Mouse (Mus musculus): ENCODE results near the gene 1810013L24Rik. TPM values are rescaled to one million over a fixed set of nuclear protein-coding genes. Genes with fewer than 3 reads are reported as not detected.

Gene 1810013L24Rik
- polyA plus RNA-seq (2012; rRNA removed) (10.3 and 15.1 TPM in 2 replicates), polyA plus RNA-seq (2014; fragmentation: Nextera tagmentation; extraction: Ambion mirVana) (8.4 and 9.8 TPM in 2 replicates)

DNA sequence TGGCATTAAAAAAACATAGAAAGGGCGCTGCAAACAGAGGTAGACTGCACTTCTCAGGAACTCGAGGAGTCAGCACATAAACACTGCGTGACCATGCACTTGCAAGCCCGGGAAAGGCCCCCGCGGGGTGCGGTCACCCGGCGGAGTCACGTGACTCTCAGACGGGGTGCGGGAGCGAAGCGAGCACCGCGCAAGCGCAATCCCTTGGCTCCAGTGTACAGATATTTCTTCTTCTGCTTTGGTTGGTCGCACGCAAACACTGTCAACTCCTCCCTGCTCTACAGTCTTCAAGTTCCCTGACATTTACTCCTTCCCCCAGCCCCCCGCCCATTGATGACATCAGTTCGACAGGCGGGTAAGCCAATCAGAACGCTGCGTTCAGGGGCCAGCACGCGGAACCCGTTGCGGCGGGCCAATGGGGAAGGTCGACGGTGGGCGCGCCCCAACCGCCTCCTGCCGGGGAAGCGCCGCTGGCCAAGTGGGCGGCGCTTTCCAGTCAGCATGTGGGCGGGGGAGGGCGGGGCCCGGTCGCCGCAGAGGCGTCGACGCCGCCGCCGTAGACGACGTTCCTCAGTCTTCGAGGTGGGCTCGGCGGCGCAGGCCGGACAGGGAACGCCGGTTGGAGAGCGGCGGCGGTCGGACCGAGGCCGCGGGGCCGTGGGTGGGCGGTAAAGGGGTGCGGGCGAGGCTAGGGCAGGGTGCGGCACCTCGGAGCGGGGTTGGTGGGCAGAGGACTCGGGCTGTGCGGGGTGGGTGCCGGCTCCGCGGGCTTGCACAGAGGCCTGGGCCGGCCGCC, at the start of gene 1810013L24Rik:
Gene 1810013L24Rik, plus strand, starts transcription at position 537 of the 796 bp plus-strand sequence.
- Histone ChIP-seq H3K4me2 (ENCODE audit: low read depth) (peak within 1 kb of the TSS; percentile 100), H3K36me3 (replicated peaks; ENCODE audit: control insufficient read depth, insufficient read depth, low read depth) (peaks cover 30% of the 10 kb centered on the region), H3K4me3 (ENCODE audit: insufficient read depth in 1 of 2, low read depth in 2 of 2, low read length in 2 of 2) (peak within 1 kb of the TSS; percentile 78 to 98), H3K9ac (replicated peaks) (peak within 1 kb of the TSS; percentile 99), H3K4me1 (replicated peaks; ENCODE audit: control insufficient read depth in 2 of 2, insufficient read depth in 2 of 2, low read length in 1 of 2) (peaks cover 8 to 15% of the 10 kb centered on the region in 2 experiments), H3K9me3 (ENCODE audit: control insufficient read depth, low read length) (no peaks in the 10 kb centered on the region), H3K27ac (peak within 1 kb of the TSS; percentile 100), H3K27me3 (ENCODE audit: control insufficient read depth, insufficient read depth, low read length) (no peaks in the 10 kb centered on the region)
- ATAC-seq (ENCODE audit: insufficient read depth), result peak; percentile 87
- under 1% methylated on average over 80 of the region's 80 CpGs for WGBS (ENCODE audit: insufficient replicate concordance)
- DNase-seq (ENCODE audit: low read depth in 3 of 3, low spot score in 3 of 3), result peak; percentile 99
- no peak; the same call in 1 of the 2 replicates for TF ChIP-seq CTCF (IDR thresholded peaks at IDR 0.05; ENCODE audit: low read depth)
- peak; percentile 44; the same call in 1 of the 2 replicates for TF ChIP-seq EP300 (IDR thresholded peaks at IDR 0.05; ENCODE audit: low read depth)

DNA sequence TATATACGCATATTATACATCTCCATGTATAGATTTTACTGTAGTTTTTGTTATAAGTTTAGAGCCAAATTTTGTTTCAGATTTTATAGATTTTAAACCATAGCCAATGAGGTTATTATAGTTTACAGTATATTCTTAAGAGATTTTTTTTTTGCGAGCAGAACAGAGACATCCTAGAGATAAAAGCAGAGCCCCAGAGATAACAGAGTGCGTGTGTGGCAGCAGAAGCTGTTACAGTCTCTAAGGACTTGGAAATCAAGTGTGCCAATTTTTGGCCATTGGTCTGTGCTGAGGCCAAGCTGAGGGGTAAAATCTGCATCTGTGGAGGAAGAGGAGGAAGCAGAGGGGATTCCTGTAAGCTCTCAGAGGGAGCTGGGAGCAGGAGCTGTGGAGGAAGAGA, 49.7 kb upstream of the 1810013L24Rik start:
- Histone ChIP-seq H3K4me3 (ENCODE audit: insufficient read depth in 1 of 2, low read depth in 2 of 2, low read length in 2 of 2) (no peak overlapping the region), H3K9ac (replicated peaks) (no peak overlapping the region), H3K4me2 (ENCODE audit: low read depth) (no peak overlapping the region), H3K4me1 (replicated peaks; ENCODE audit: control insufficient read depth in 2 of 2, insufficient read depth in 2 of 2, low read length in 1 of 2) (peaks cover 11 to 13% of the 10 kb centered on the region in 2 experiments), H3K36me3 (replicated peaks; ENCODE audit: control insufficient read depth, insufficient read depth, low read depth) (no peaks in the 10 kb centered on the region), H3K27me3 (ENCODE audit: control insufficient read depth, insufficient read depth, low read length) (no peaks in the 10 kb centered on the region), H3K9me3 (ENCODE audit: control insufficient read depth, low read length) (no peaks in the 10 kb centered on the region), H3K27ac (no peak overlapping the region)
- no peak for DNase-seq (ENCODE audit: low read depth in 3 of 3, low spot score in 3 of 3)
- WGBS (ENCODE audit: insufficient replicate concordance), result 32% methylated on average over 3 of the region's 3 CpGs
- TF ChIP-seq EP300 (IDR thresholded peaks at IDR 0.05; ENCODE audit: low read depth) (no peak), CTCF (IDR thresholded peaks at IDR 0.05; ENCODE audit: low read depth) (no peak)
- ATAC-seq (ENCODE audit: insufficient read depth), result no peak

DNA sequence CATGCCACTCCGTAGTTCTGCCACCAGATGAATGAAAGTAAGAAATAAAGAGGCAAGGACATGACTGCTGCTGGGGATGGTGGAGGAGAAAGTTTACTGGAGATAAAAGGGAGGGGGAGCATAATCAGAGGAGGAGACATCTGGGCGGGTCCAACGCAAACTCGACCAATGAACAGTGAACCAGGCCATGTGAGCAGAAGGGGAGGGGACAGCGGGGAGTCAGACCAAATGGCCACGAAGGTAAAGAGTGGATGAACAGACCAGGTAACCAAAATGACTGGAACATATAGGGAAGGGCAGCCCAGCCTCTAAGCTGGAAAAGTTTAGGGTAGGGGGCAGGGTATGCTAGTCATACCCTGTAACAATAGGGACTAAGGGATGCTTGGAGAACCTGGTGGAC, 48.7 kb upstream of the 1810013L24Rik start:
- Histone ChIP-seq H3K4me3 (ENCODE audit: insufficient read depth in 1 of 2, low read depth in 2 of 2, low read length in 2 of 2) (no peak overlapping the region), H3K27ac (no peak overlapping the region), H3K9ac (replicated peaks) (no peak overlapping the region), H3K27me3 (ENCODE audit: control insufficient read depth, insufficient read depth, low read length) (no peaks in the 10 kb centered on the region), H3K36me3 (replicated peaks; ENCODE audit: control insufficient read depth, insufficient read depth, low read depth) (no peaks in the 10 kb centered on the region), H3K4me2 (ENCODE audit: low read depth) (peak overlapping the region; percentile 36), H3K9me3 (ENCODE audit: control insufficient read depth, low read length) (no peaks in the 10 kb centered on the region), H3K4me1 (replicated peaks; ENCODE audit: control insufficient read depth in 2 of 2, insufficient read depth in 2 of 2, low read length in 1 of 2) (peaks cover 11 to 13% of the 10 kb centered on the region in 2 experiments)
- 53% methylated on average over 6 of the region's 6 CpGs for WGBS (ENCODE audit: insufficient replicate concordance)
- DNase-seq (ENCODE audit: low read depth in 3 of 3, low spot score in 3 of 3), result no peak
- peak; percentile 68 for ATAC-seq (ENCODE audit: insufficient read depth)
- TF ChIP-seq CTCF (IDR thresholded peaks at IDR 0.05; ENCODE audit: low read depth), result no peak
- TF ChIP-seq EP300 (IDR thresholded peaks at IDR 0.05; ENCODE audit: low read depth), result no peak

DNA sequence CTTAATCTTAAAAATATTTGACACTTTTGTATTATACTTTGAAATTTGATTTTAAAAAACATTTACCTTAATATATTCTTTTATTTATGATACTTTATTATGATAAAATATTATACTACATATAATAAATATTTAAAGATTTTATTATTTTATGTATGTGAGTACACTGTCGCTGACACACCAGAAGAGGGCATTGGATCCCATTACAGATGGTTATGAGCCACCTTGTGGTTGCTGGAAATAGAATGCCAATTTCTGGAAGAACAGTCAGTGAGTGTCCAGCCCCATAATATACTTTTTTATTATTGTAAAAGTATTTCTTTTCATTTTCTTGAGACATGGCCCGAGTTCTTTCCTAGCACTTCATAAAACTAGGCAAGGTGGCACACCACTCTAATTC, 48.2 kb upstream of the 1810013L24Rik start:
- WGBS (ENCODE audit: insufficient replicate concordance), result 78% methylated on average over 2 of the region's 2 CpGs
- Histone ChIP-seq H3K27ac (no peak overlapping the region), H3K9ac (replicated peaks) (no peak overlapping the region), H3K9me3 (ENCODE audit: control insufficient read depth, low read length) (no peaks in the 10 kb centered on the region), H3K27me3 (ENCODE audit: control insufficient read depth, insufficient read depth, low read length) (no peaks in the 10 kb centered on the region), H3K4me3 (ENCODE audit: insufficient read depth in 1 of 2, low read depth in 2 of 2, low read length in 2 of 2) (no peak overlapping the region), H3K4me1 (replicated peaks; ENCODE audit: control insufficient read depth in 2 of 2, insufficient read depth in 2 of 2, low read length in 1 of 2) (peaks cover 11 to 13% of the 10 kb centered on the region in 2 experiments), H3K36me3 (replicated peaks; ENCODE audit: control insufficient read depth, insufficient read depth, low read depth) (no peaks in the 10 kb centered on the region), H3K4me2 (ENCODE audit: low read depth) (no peak overlapping the region)
- ATAC-seq (ENCODE audit: insufficient read depth) (no peak), DNase-seq (ENCODE audit: low read depth in 3 of 3, low spot score in 3 of 3) (no peak)
- TF ChIP-seq CTCF (IDR thresholded peaks at IDR 0.05; ENCODE audit: low read depth) (peak; percentile 27; the same call in 1 of the 2 replicates), EP300 (IDR thresholded peaks at IDR 0.05; ENCODE audit: low read depth) (no peak)

DNA sequence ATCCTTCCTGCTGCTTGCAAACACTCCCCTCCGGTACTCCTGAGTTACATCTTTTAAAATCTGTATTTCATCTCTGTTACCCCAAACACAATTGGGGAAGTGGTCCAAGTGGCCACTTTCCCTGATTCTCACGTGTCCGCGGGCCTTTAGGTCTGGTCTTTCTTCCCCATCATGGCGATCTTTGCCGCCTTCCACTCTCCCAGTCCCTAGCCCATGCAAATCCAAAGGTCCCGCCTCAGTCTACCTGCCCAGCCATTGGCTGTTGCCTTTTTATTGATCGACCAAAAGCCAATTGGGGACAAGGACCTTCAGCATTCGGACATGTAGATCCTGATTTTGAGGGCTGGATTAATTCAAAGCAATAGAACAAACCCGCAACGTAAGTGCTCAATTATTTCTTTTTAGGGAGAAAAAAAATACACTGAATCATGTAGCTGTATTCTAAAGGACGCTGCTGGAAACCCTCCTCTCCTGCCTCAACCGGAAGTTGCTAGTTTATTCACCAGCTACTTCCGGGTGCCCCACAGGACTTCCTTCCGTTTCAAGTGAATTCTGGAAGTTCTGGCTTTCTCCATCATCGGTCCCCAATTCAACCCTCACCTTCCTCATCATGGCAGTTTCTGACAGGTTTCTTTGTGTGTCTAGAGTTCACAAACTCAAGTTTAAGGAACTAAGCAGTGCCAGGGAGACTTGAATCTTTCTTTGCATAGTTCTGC, 46.5 kb upstream of the 1810013L24Rik start:
- Histone ChIP-seq H3K4me3 (ENCODE audit: insufficient read depth in 1 of 2, low read depth in 2 of 2, low read length in 2 of 2) (no peak overlapping the region), H3K27me3 (ENCODE audit: control insufficient read depth, insufficient read depth, low read length) (no peaks in the 10 kb centered on the region), H3K9me3 (ENCODE audit: control insufficient read depth, low read length) (no peaks in the 10 kb centered on the region), H3K36me3 (replicated peaks; ENCODE audit: control insufficient read depth, insufficient read depth, low read depth) (no peaks in the 10 kb centered on the region), H3K4me2 (ENCODE audit: low read depth) (no peak overlapping the region), H3K9ac (replicated peaks) (no peak overlapping the region), H3K4me1 (replicated peaks; ENCODE audit: control insufficient read depth in 2 of 2, insufficient read depth in 2 of 2, low read length in 1 of 2) (peaks cover 11 to 13% of the 10 kb centered on the region in 2 experiments), H3K27ac (no peak overlapping the region)
- 65% methylated on average over 16 of the region's 16 CpGs for WGBS (ENCODE audit: insufficient replicate concordance)
- ATAC-seq (ENCODE audit: insufficient read depth), result no peak
- no peak for DNase-seq (ENCODE audit: low read depth in 3 of 3, low spot score in 3 of 3)
- TF ChIP-seq CTCF (IDR thresholded peaks at IDR 0.05; ENCODE audit: low read depth), result no peak
- TF ChIP-seq EP300 (IDR thresholded peaks at IDR 0.05; ENCODE audit: low read depth), result no peak

Measured in liver, embryonic 14.5 days (tissue).